Mouse (Mus musculus): ENCODE results near the gene Macrod1. TPM values are rescaled to one million over a fixed set of nuclear protein-coding genes. Genes with fewer than 3 reads are reported as not detected.

Macrod1 gene
- polyA plus RNA-seq, 1 experiment from 2014 or later, result 5.3 TPM

DNA sequence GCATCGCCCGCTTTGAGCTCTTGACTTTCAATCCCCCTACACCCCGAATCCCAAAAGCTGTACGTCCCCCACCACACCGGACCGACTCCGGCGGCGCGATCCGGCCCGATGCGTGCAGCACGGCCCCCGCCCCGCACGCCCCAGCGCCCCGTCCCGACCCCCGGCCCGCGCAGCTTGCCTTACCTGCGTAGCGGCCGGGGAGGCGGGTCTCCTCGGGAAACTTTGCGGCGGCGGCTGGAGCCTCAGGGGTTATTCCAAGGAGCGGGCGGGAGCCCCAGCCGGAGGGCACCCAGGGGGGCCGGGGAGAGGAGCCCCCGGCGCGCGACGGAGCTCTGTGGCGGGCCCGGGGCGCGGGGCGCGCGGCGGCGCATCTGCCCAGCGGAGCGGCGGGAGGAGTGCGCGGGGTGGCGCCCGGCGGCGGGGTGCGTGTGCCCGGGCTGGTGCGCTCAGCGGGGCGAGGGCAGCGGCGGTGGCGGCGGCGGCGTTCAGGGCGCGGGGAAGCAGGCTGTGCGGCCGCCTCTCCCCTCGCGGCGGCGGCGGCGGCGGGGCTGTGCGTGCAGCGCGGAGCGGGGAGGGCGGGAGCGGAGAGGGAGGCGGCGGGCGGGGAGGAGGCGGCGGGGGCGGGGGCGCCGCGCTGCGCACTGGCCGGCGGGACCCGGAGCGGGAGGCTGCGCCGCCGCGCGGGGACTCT lies 109.0 kb downstream of the Macrod1 start:
- peak overlapping the region; percentile 58 for H3K27ac ChIP-seq (ENCODE audit: low read length)
- H3K4me3 ChIP-seq (replicated peaks; ENCODE audit: low read length), result peak overlapping the region; percentile 86
- WGBS, result 0% methylated on average over 40 of the region's 105 CpGs
- no peaks in the 10 kb centered on the region for H3K27me3 ChIP-seq (replicated peaks; ENCODE audit: control insufficient read depth, insufficient read depth, low read length)
- H3K9me3 ChIP-seq (ENCODE audit: control insufficient read depth, low read length), result no peaks in the 10 kb centered on the region
- H3K4me1 ChIP-seq (replicated peaks; ENCODE audit: control insufficient read depth, insufficient read depth, low read length), result peaks cover 38% of the 10 kb centered on the region
- peak overlapping the region; percentile 86 for H3K9ac ChIP-seq (replicated peaks; ENCODE audit: low read depth, low read length)
- no peaks in the 10 kb centered on the region for H3K36me3 ChIP-seq (ENCODE audit: control insufficient read depth, insufficient read depth)
- peak; percentile 43 for ATAC-seq
- H3K4me2 ChIP-seq (ENCODE audit: low read length), result peak overlapping the region; percentile 89

- no peaks in the 10 kb centered on the region for H3K27me3 ChIP-seq (replicated peaks; ENCODE audit: control insufficient read depth, insufficient read depth, low read length)
- H3K36me3 ChIP-seq (ENCODE audit: control insufficient read depth, insufficient read depth), result no peaks in the 10 kb centered on the region
- peak overlapping the region; percentile 89 for H3K4me2 ChIP-seq (ENCODE audit: low read length)
- peaks cover 36% of the 10 kb centered on the region for H3K4me1 ChIP-seq (replicated peaks; ENCODE audit: control insufficient read depth, insufficient read depth, low read length)
- H3K9me3 ChIP-seq (ENCODE audit: control insufficient read depth, low read length), result no peaks in the 10 kb centered on the region
- H3K4me3 ChIP-seq (replicated peaks; ENCODE audit: low read length), result peak overlapping the region; percentile 86
- 3% methylated on average over 11 of the region's 15 CpGs for WGBS
- H3K27ac ChIP-seq (ENCODE audit: low read length), result no peak overlapping the region; the same call in 1 of the 2 replicates
- peak overlapping the region; percentile 86 for H3K9ac ChIP-seq (replicated peaks; ENCODE audit: low read depth, low read length)
- ATAC-seq, result peak; percentile 18
Observed at GRCm38 (mm10) chr19:7166200-7166711, 109.6 kb downstream of the Macrod1 start.

- no peak for ATAC-seq
- Histone ChIP-seq H3K4me2 (ENCODE audit: low read length) (no peak overlapping the region), H3K36me3 (ENCODE audit: control insufficient read depth, insufficient read depth) (no peaks in the 10 kb centered on the region), H3K9ac (replicated peaks; ENCODE audit: low read depth, low read length) (no peak overlapping the region), H3K4me3 (replicated peaks; ENCODE audit: low read length) (no peak overlapping the region), H3K9me3 (ENCODE audit: control insufficient read depth, low read length) (no peaks in the 10 kb centered on the region), H3K27ac (ENCODE audit: low read length) (no peak overlapping the region), H3K4me1 (replicated peaks; ENCODE audit: control insufficient read depth, insufficient read depth, low read length) (peaks cover 41% of the 10 kb centered on the region), H3K27me3 (replicated peaks; ENCODE audit: control insufficient read depth, insufficient read depth, low read length) (no peaks in the 10 kb centered on the region)
- WGBS, result 13% methylated on average over 6 of the region's 6 CpGs
Observed at GRCm38 (mm10) chr19:7166767-7167166, 110.2 kb downstream of the Macrod1 start.

DNA sequence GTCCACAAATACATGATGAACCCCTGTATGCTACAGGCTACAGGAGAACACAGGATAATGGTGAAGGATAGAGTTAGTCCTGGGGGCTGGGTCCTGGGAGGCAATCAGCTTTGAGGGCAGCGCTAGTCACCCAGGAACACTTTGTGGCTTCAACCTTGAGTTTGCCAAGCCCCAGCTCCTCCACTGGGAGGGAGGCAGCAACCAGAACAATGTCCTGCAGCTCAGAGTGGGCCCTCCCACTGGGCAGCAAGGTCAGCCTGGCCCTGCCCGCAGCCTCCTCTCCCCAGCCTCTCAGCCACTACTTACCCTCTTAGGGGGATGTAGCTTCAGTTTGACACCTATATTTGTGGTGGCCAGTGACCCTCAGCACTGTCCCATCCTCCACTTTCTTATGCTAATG lies 111.8 kb downstream of the Macrod1 start:
- no peak overlapping the region for H3K4me3 ChIP-seq (replicated peaks; ENCODE audit: low read length)
- H3K27me3 ChIP-seq (replicated peaks; ENCODE audit: control insufficient read depth, insufficient read depth, low read length), result no peaks in the 10 kb centered on the region
- no peaks in the 10 kb centered on the region for H3K9me3 ChIP-seq (ENCODE audit: control insufficient read depth, low read length)
- 33% methylated on average over 2 of the region's 2 CpGs for WGBS
- no peak overlapping the region for H3K27ac ChIP-seq (ENCODE audit: low read length)
- no peak for ATAC-seq
- H3K9ac ChIP-seq (replicated peaks; ENCODE audit: low read depth, low read length), result no peak overlapping the region
- H3K36me3 ChIP-seq (ENCODE audit: control insufficient read depth, insufficient read depth), result no peaks in the 10 kb centered on the region
- no peak overlapping the region for H3K4me2 ChIP-seq (ENCODE audit: low read length)
- H3K4me1 ChIP-seq (replicated peaks; ENCODE audit: control insufficient read depth, insufficient read depth, low read length), result peaks cover 46% of the 10 kb centered on the region

DNA sequence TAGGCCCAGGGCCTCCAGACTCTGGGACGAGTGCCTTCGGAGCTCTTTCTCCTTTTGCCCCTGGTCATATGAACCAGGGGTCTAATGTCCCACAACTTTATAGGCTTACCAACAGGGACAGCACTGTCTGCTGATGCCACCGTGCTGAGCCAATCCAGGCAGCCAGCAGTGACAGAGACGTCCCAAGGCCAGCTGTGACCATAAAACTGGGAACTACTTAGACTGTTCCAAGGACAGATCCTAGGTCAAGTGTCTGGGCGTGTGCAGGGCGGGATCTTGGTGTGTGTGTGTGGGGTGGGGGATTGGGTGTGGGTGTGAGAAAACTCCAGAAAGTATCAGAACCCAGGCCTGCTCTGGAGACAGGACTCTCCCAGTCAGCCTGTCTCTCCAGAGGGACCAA lies 114.3 kb downstream of the Macrod1 start:
- H3K9me3 ChIP-seq (ENCODE audit: control insufficient read depth, low read length), result no peaks in the 10 kb centered on the region
- no peak for ATAC-seq
- H3K27ac ChIP-seq (ENCODE audit: low read length), result no peak overlapping the region
- H3K36me3 ChIP-seq (ENCODE audit: control insufficient read depth, insufficient read depth), result no peaks in the 10 kb centered on the region
- no peak overlapping the region for H3K9ac ChIP-seq (replicated peaks; ENCODE audit: low read depth, low read length)
- H3K4me2 ChIP-seq (ENCODE audit: low read length), result no peak overlapping the region
- 76% methylated on average over 6 of the region's 6 CpGs for WGBS
- no peaks in the 10 kb centered on the region for H3K27me3 ChIP-seq (replicated peaks; ENCODE audit: control insufficient read depth, insufficient read depth, low read length)
- H3K4me3 ChIP-seq (replicated peaks; ENCODE audit: low read length), result no peak overlapping the region
- H3K4me1 ChIP-seq (replicated peaks; ENCODE audit: control insufficient read depth, insufficient read depth, low read length), result peaks cover 28% of the 10 kb centered on the region

DNA sequence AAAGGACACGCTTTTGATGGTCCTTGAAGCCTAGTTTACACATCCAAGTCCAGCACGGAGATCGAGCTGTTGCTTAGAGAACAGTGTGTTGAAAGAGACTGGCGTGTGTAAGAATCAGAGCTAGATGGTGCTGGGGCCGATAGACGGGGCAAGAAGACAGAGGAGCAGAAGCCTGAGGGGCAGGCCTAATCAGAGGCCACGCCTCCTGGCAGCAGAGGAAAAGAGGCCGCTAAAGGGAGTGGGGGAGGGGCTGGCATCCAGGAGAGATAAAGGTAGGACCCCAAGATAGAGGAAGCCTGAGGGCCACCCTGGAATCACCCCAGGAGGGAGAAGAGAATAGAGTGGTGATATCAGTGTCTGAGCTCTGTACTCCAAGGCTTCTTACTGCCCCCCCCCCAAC lies 114.8 kb downstream of the Macrod1 start:
- peak; percentile 7; the same call in 1 of the 2 replicates for ATAC-seq
- Histone ChIP-seq H3K4me2 (ENCODE audit: low read length) (no peak overlapping the region), H3K4me1 (replicated peaks; ENCODE audit: control insufficient read depth, insufficient read depth, low read length) (peaks cover 29% of the 10 kb centered on the region), H3K9ac (replicated peaks; ENCODE audit: low read depth, low read length) (no peak overlapping the region), H3K36me3 (ENCODE audit: control insufficient read depth, insufficient read depth) (no peaks in the 10 kb centered on the region), H3K27ac (ENCODE audit: low read length) (no peak overlapping the region), H3K9me3 (ENCODE audit: control insufficient read depth, low read length) (no peaks in the 10 kb centered on the region), H3K4me3 (replicated peaks; ENCODE audit: low read length) (no peak overlapping the region), H3K27me3 (replicated peaks; ENCODE audit: control insufficient read depth, insufficient read depth, low read length) (no peaks in the 10 kb centered on the region)
- WGBS, result 10% methylated on average over 8 of the region's 8 CpGs

DNA sequence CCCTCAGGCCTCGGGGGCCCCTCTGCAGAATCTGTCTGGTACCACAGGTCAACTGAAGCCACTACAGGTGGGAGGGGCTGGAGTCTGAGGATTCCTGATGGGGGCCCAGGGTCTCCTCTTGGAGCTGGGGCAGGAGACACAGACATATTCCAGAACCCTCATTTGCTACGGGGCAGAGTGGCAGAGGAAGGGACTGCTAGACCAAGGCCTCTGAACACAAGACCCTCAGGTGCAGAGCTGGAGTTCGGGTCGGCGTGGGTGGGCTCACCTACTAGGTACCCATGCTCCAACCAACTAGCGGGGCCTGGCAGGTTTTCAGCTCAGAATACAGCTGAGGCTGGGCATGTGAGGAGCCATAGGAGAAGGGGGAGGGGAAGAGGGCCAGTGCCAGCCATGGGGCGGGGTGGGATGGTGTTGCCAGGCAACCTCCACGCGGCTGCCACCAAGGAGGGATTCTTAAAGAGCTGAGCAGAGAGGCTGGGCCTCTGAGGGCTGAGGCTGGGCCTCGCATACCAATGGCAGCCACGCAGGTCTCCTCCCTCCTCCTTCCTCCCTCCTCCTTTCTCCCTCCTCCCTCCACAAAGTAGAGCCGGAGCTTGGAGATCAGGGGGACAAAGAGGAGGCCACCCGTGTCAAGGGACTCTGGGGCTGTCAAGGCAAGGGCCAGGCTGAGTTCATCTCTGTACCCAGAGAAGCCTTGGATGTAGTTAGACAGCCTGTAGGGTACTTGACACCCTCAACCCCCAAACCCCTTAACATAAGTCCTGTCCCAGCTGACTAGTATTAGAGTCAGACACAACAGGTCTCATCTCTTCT lies 115.6 kb downstream of the Macrod1 start:
- Histone ChIP-seq H3K9me3 (ENCODE audit: control insufficient read depth, low read length) (no peaks in the 10 kb centered on the region), H3K36me3 (ENCODE audit: control insufficient read depth, insufficient read depth) (no peaks in the 10 kb centered on the region), H3K4me1 (replicated peaks; ENCODE audit: control insufficient read depth, insufficient read depth, low read length) (peaks cover 26% of the 10 kb centered on the region), H3K9ac (replicated peaks; ENCODE audit: low read depth, low read length) (0 out of 2 replicates have a peak overlapping the region, but pooled peaks have one; percentile 29), H3K4me3 (replicated peaks; ENCODE audit: low read length) (no peak overlapping the region), H3K4me2 (ENCODE audit: low read length) (0 out of 2 replicates have a peak overlapping the region, but pooled peaks have one; percentile 0), H3K27ac (ENCODE audit: low read length) (peak overlapping the region; percentile 53), H3K27me3 (replicated peaks; ENCODE audit: control insufficient read depth, insufficient read depth, low read length) (no peaks in the 10 kb centered on the region)
- ATAC-seq, result peak; percentile 95
- 6% methylated on average over 13 of the region's 13 CpGs for WGBS

DNA sequence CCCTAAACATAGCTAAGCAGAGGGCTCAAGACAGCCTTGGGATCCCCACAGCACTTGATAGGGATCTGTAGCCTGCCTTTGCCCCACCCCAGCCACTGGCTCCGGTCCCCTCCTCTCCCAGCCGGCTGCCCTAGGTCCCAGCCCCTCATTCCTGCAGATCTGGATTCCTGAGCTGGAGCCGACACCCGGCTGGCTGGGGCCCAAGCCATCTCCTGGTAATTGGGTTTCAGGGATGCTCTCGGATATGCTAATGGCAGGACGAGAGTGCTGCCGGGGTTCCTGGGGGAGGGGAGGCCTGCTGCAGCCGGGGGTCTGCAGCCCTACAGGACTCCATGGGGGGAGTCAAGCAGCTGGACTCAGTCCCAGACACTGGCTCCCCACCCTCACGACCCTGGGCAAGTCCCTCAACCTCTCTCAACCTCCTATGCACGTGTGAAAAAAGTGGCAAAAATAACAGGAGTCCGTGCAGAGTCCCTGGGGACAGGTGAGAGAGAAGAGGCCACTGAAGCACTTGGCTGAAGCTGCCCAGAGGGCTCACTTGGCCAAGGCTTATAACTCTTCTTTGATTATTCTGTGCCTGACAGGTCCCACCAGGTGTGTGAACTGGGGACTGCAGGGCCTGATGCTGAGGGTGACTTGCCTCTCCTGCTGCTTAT lies 119.6 kb downstream of the Macrod1 start:
- no peaks in the 10 kb centered on the region for H3K36me3 ChIP-seq (ENCODE audit: control insufficient read depth, insufficient read depth)
- no peak overlapping the region; the same call in 1 of the 2 replicates for H3K9ac ChIP-seq (replicated peaks; ENCODE audit: low read depth, low read length)
- H3K4me2 ChIP-seq (ENCODE audit: low read length), result no peak overlapping the region; the same call in 1 of the 2 replicates
- H3K27me3 ChIP-seq (replicated peaks; ENCODE audit: control insufficient read depth, insufficient read depth, low read length), result no peaks in the 10 kb centered on the region
- no peak for ATAC-seq
- 2% methylated on average over 11 of the region's 11 CpGs for WGBS
- no peaks in the 10 kb centered on the region for H3K9me3 ChIP-seq (ENCODE audit: control insufficient read depth, low read length)
- no peak overlapping the region for H3K27ac ChIP-seq (ENCODE audit: low read length)
- no peak overlapping the region for H3K4me3 ChIP-seq (replicated peaks; ENCODE audit: low read length)
- peaks cover 43% of the 10 kb centered on the region for H3K4me1 ChIP-seq (replicated peaks; ENCODE audit: control insufficient read depth, insufficient read depth, low read length)

All from forebrain, embryonic 16.5 days (tissue).